ENCODE assay signal across 9 mouse cellular contexts in the genomic region with DNA sequence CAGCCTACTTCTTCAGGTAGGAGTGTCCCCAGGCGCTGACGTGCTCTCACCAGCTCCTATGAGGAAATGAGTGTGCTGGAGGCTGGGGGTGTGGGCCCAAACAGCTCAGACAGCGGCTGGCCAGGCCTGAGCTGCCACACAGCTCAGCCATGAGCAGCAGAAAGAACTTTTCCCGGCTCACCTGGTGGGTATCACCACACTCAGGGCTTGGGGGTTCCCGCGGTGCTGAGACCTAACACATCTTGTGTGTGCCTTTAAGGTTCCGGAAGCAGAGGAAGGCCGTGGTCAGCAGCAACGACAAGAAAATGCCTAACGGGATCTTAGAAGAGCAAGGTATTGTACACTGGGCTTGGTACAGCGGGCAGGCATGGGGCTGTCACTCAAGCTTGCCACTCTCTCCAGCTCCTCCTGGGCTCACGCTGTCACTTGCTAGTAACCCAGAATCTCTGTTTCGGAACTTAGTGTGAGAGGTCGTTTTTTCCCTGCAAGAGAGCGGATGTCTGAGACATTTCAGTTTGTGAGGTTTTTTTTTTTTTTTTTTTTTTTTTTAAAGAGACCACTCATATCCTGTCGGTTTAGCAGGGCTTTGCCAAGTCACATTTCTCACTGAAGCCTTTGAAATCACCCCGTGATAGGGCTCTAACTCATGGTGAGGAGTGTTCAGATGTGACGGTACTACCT.
DNase-seq lines count a peak whose midpoint lies in the region; ATAC-seq and TF ChIP-seq lines count a peak whose summit lies in the region.
"Had no signal": no experiment of that assay in that cellular context is flagged by ENCODE, and none has a peak within 500 bp of the region (broad histone marks: within the 10 kb centered on the region; RNA-seq: fewer than 3 reads in every experiment).

No protein-coding gene starts in this region.

- H3K9me3 ChIP-seq in liver, embryonic 16.5 days (replicated peaks; ENCODE audit: control insufficient read depth, low read length), result no peaks in the 10 kb centered on the region
- H3K9me3 ChIP-seq: midbrain, embryonic 12.5 days had no signal

- no peaks in the 10 kb centered on the region for H3K27me3 ChIP-seq in liver, embryonic 16.5 days (ENCODE audit: control insufficient read depth, insufficient read depth, low read depth, low read length)
- no peaks in the 10 kb centered on the region for H3K27me3 ChIP-seq in splenic B cell, adult 2 months (ENCODE audit: control insufficient read depth, insufficient read depth, low read length, poor library complexity, severe bottlenecking)
- H3K27me3 ChIP-seq: midbrain, embryonic 12.5 days had no signal

- H3K4me1 ChIP-seq in liver, embryonic 16.5 days (ENCODE audit: control insufficient read depth, low read depth, low read length), result no peaks in the 10 kb centered on the region; the same call in none of the 2 replicates
- H3K4me1 ChIP-seq: midbrain, embryonic 12.5 days had no signal

- 43% methylated on average over 18 of the region's 18 CpGs for WGBS in liver, embryonic 16.5 days (ENCODE audit: insufficient replicate concordance)

- TF ChIP-seq CTCF in layer of hippocampus, adult 2 months (conservative IDR thresholded peaks at IDR 0.05), result no peak

- peak overlapping the region; percentile 61 for H3K27ac ChIP-seq in layer of hippocampus, adult 2 months
- peak overlapping the region; percentile 2 for H3K27ac ChIP-seq in liver, embryonic 16.5 days (ENCODE audit: low read length)
- H3K27ac ChIP-seq: midbrain, embryonic 12.5 days had no signal

- DNase-seq in layer of hippocampus, adult 2 months (ENCODE audit: low spot score in 2 of 2), result no peak
- no peak for DNase-seq in layer of hippocampus, postnatal 14 days (ENCODE audit: low spot score in 2 of 2)
- peak; percentile 32 to 37 for DNase-seq in heart, postnatal 10 days
- DNase-seq in splenic B cell, adult 2 months (ENCODE audit: low read depth, low spot score), result peak; percentile 60
- no peak for DNase-seq in frontal cortex, adult 2 months (ENCODE audit: extremely low spot score in 1 of 2, low spot score in 1 of 2)
- no peak for DNase-seq in ovary, postnatal 10 days (ENCODE audit: low spot score)

- H3K9ac ChIP-seq in liver, embryonic 16.5 days (ENCODE audit: low read depth, low read length), result peak overlapping the region; percentile 40; the same call in 1 of the 2 replicates
- H3K9ac ChIP-seq: midbrain, embryonic 12.5 days had no signal

- no peaks in the 10 kb centered on the region for H3K36me3 ChIP-seq in liver, embryonic 16.5 days (ENCODE audit: control insufficient read depth, insufficient read depth)
- no peaks in the 10 kb centered on the region; the same call in 1 of the 2 replicates for H3K36me3 ChIP-seq in splenic B cell, adult 2 months (ENCODE audit: control insufficient read depth, insufficient read depth, low read length, poor library complexity, severe bottlenecking)
- H3K36me3 ChIP-seq: midbrain, embryonic 12.5 days had no signal

- peak overlapping the region; percentile 27 for H3K4me3 ChIP-seq in layer of hippocampus, adult 2 months
- H3K4me3 ChIP-seq in liver, embryonic 16.5 days (ENCODE audit: low read depth, low read length), result peak overlapping the region; percentile 46
- H3K4me3 ChIP-seq: midbrain, embryonic 12.5 days had no signal

- H3K4me2 ChIP-seq in liver, embryonic 16.5 days (ENCODE audit: low read depth, low read length), result peak overlapping the region; percentile 3; the same call in 1 of the 2 replicates
- H3K4me2 ChIP-seq: midbrain, embryonic 12.5 days had no signal

- ATAC-seq in liver, embryonic 16.5 days (ENCODE audit: low read depth), result peak; percentile 31; the same call in 1 of the 2 replicates
- no peak for ATAC-seq in cerebellum, adult (ENCODE audit: insufficient number of reproducible peaks, low FRiP score, low TSS enrichment)

- intact Hi-C loops in heart, postnatal 10 days (cut with DNase I), result no loop called here

Comparison
In these comparisons a context has a peak if more than half of its experiments do, and no peak if none do; other contexts are left out.
1. DNase-seq: peak in heart, postnatal 10 days (2 of 2) and splenic B cell, adult 2 months (single experiment); none in layer of hippocampus, adult 2 months (0 of 2), layer of hippocampus, postnatal 14 days (0 of 2), frontal cortex, adult 2 months (0 of 2) and ovary, postnatal 10 days (single experiment).